Mouse (Mus musculus): ENCODE measurements at regions not wholly inside any gene's neighbourhood (a gene's known extent, or its start where the extent isn't known, plus 50 kb on each side); places are given as distances from the start of the nearest gene placed in this dataset.

DNA sequence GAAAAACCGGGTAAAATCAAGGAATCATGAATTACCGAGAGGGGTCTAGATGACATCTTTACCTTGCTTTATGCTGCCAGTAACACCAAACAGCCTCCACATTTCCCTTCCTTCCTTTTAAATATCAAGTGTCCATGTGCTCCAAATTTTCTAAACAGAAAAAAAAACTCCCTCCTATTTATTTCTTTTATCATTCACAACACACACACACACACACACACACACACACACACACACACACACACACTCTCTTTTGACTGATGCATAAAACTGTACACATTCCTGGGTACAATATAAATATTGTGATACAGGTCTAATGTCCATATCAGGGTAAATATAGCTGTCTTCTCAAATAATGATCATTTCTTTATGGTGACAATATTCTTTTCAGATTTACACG lies 51.3 kb upstream of the Tom1l1 start:
- H3K9ac ChIP-seq (replicated peaks; ENCODE audit: low read length) = no peak overlapping the region
- H3K4me3 ChIP-seq (ENCODE audit: low read length) = no peak overlapping the region
- H3K27me3 ChIP-seq (ENCODE audit: insufficient read depth, low read length) = no peaks in the 10 kb centered on the region
- H3K36me3 ChIP-seq (ENCODE audit: insufficient read depth, low read length) = no peaks in the 10 kb centered on the region
- no peak overlapping the region for H3K4me2 ChIP-seq (replicated peaks; ENCODE audit: low read depth, low read length)
- H3K4me1 ChIP-seq (ENCODE audit: insufficient read depth, low read length) = no peaks in the 10 kb centered on the region
- no peaks in the 10 kb centered on the region for H3K9me3 ChIP-seq (ENCODE audit: low read length)
- 84% methylated on average over 3 of the region's 3 CpGs for WGBS
- ATAC-seq (ENCODE audit: low FRiP score, low TSS enrichment) = no peak
- no peak overlapping the region for H3K27ac ChIP-seq (ENCODE audit: low read length)

- WGBS = 83% methylated on average over 2 of the region's 2 CpGs
- Histone ChIP-seq H3K4me1 (ENCODE audit: insufficient read depth, low read length) (no peaks in the 10 kb centered on the region), H3K9me3 (ENCODE audit: low read length) (no peaks in the 10 kb centered on the region), H3K36me3 (ENCODE audit: insufficient read depth, low read length) (no peaks in the 10 kb centered on the region), H3K27ac (ENCODE audit: low read length) (no peak overlapping the region), H3K4me2 (replicated peaks; ENCODE audit: low read depth, low read length) (no peak overlapping the region), H3K9ac (replicated peaks; ENCODE audit: low read length) (no peak overlapping the region), H3K27me3 (ENCODE audit: insufficient read depth, low read length) (no peaks in the 10 kb centered on the region), H3K4me3 (ENCODE audit: low read length) (no peak overlapping the region)
- no peak for ATAC-seq (ENCODE audit: low FRiP score, low TSS enrichment)
Measured at GRCm38 (mm10) chr11:90738741-90739140, 50.6 kb upstream of the Tom1l1 start.

Measured in kidney, embryonic 16.5 days (tissue).